Mouse (Mus musculus) thymus, postnatal 14 days (tissue): ENCODE results near the gene Arhgap5.
A peak's percentile ranks its signal among the peaks of the same experiment; 100 is the strongest.
"Not testable (repeated sequence)": the region's sequence is repeated elsewhere in the genome, so short reads cannot be mapped to it uniquely, and the experiment has no call there.

Experiments used
- DNase-seq: peaks from one replicate; pipeline ENCODE4 v3.0.0; 2021

Arhgap5 gene

DNA sequence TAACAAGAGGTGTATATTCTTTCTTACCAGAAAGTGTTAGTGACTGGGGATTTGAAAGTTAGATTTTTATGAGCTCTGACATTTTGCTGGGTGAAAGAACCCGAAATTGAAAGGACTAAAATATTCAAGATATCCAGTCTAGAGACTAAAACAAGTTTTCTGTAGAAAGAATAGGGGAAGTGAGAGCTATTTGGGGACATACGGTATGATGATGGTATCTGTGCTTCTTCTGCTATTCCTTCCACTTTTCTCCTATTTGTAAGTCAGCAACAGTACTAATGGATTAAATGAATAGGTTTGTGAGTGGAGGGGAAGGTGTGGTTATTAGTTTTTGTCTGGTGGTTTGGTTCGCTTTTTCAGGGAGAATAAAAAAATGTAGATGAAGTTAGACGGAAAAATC is 37.5 kb downstream of the Arhgap5 start:
- no peak for DNase-seq

- no peak for DNase-seq
Observed at GRCm38 (mm10) chr12:52544532-52544931, 40.8 kb downstream of the Arhgap5 start.

GRCm38 (mm10) chr12:52552085-52552484 is 48.3 kb downstream of the Arhgap5 start:
- peak; percentile 38 for DNase-seq

DNA sequence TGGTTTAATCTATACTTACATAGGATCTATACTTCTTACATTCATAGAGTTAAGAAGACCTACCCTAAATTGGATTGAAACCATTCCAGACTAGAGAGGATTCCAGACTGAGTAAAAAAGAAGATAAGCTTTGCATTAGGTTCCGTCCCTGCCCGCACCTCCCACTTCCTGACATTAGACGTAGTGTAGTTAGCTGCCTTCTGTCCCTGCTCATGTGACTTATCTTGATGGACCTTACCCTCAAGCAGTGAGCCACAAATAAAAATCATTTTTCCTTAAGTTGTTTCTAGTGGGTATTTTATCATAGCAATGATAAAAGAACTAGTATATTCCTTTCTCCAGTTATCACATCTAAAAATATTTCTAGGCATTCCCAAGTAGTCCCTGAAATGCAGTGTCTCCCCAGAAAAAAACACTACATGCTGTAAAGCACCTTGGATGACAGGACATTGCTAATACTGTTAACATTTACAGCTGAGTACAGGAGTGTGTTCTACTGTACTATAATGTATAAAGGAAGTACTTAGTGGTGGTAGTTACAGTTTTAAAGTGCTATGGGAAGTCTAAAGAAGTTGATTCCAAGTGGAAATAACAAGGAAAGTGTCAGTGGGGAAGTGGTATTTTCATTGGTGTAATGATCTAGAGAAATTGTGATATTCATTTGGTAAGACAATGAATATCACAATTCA is 51.6 kb downstream of the Arhgap5 start:
- DNase-seq, result no peak

- DNase-seq, result no peak
Observed at GRCm38 (mm10) chr12:52565654-52566053, 61.9 kb downstream of the Arhgap5 start.

DNA sequence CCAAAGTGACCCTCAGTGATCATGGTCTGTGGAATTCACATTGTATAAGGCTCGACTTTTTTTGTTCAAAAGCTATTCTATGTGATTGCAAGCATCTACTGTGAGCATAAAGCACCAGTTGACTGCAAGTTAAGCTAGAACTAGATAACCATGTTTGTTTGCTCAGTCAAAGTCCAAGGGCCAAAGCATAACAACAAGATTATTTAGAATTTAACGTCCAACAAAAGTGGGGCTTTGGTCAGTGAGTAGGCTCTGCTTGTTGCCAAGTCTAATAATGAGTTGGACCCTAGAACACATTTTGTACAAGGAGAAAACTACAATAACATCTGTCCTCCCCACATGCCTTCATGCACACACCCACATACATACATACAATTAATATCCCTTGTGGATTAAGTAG is 69.6 kb downstream of the Arhgap5 start:
- DNase-seq, result no peak

- not testable (repeated sequence) for DNase-seq
Observed at GRCm38 (mm10) chr12:52586466-52586865, 82.7 kb downstream of the Arhgap5 start.

- DNase-seq, result no peak
Observed at GRCm38 (mm10) chr12:52587473-52588010, 83.8 kb downstream of the Arhgap5 start.

- no peak for DNase-seq
Observed at GRCm38 (mm10) chr12:52595389-52596185, 91.8 kb downstream of the Arhgap5 start.

DNA sequence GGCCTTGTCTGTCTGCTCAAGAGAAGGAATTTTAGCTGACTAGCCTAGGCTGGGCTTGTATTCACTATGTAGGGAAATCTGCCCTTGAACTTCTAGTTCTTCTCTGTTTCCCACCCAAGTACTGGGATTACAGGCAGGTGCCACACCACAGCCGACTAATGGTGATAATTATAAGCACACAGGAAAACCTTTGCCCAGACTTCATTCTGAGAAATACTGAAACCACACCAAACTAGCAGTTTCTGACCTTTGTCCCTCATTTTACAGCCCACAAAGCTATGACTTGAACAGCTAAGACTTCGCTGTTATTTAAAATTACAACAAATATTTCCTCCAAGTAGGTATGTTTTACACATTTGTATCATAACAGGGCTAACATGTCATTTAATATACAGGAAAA is 98.7 kb downstream of the Arhgap5 start:
- DNase-seq, result no peak

GRCm38 (mm10) chr12:52602883-52603694 is 99.3 kb downstream of the Arhgap5 start:
- peak; percentile 90 for DNase-seq

- DNase-seq, result no peak
Observed at GRCm38 (mm10) chr12:52603695-52604255, 100.0 kb downstream of the Arhgap5 start.

DNA sequence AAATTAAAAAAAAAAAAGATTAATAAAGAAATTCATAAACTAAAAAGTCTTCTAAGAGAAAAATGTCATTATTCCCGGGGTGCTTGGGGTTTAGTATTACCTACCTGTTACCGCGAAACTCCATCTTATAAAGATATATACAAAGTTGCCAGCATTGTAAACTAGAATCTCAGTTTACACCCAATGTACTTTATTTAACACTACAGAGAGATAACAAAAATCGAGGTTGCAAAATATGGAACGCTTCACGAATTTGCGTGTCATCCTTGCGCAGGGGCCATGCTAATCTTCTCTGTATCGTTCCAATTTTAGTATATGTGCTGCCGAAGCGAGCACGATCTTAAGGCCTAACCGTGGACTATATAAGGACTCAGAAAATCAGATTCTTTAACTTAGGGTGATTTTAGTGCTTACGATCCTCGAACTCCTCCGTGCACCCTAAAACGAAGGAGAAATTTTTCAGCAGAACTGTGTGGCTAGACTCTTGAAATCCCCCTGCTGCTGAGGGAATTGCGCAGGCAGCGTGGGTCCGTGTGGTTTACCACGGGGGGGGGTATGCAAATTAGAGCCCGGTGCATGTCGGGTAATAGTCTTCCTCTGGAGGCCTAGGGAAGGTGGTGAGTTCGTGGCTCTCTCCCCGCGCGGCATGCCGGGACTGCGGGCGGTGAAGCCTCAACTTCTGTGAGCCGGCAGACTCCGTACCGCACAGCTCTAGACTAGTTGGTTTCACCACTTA is 100.7 kb downstream of the Arhgap5 start:
- peak; percentile 97 for DNase-seq

GRCm38 (mm10) chr12:52604992-52605652 is 101.3 kb downstream of the Arhgap5 start:
- no peak for DNase-seq

DNA sequence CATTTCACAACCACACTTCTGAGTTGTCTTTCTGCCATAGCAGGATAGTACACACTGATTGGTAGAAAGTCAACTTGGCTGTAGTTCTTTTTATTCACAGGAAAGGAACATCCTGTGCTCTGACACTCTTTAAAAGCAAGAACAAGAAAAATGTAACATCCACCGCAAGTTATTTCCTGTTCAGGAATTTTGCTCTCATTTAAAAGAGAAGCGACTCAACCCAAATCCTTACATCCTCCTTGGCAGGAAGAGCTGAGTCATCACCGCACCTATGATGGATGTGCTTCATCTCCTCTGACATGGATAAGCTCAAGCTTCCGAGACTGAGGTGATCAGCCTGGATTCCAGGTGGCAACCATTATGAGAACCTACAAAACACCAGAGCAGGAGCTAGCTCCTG is 103.6 kb downstream of the Arhgap5 start:
- DNase-seq, result no peak

DNA sequence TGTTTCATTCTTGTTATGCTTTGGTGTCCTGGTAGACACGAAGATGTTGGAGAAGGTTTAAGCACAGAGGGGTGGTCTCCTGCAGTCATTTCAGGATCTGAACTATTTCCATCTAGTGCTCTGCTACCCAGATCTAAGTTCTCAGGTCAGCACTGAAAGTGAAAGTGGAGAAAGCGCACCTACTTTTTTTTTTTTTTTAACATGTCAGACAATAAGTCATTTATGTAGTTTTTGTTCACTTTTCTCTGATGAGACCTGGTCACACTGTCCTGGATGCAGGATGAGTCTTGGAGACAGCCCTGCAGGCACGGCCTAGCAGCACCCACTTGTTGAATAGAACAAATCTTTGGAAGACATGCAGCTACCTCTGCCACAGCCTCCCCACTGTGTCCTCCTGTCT is 111.9 kb downstream of the Arhgap5 start:
- DNase-seq, result no peak

- DNase-seq, result no peak
Observed at GRCm38 (mm10) chr12:52618418-52619040, 114.8 kb downstream of the Arhgap5 start.

- no peak for DNase-seq
Observed at GRCm38 (mm10) chr12:52619644-52620043, 115.9 kb downstream of the Arhgap5 start.
